Mouse (Mus musculus): Measurements from ENCODE around the gene Actr2. TPM values are rescaled to one million over a fixed set of nuclear protein-coding genes. Genes with fewer than 3 reads are reported as not detected.
"Not testable (repeated sequence)": the region's sequence is repeated elsewhere in the genome, so short reads cannot be mapped to it uniquely, and the experiment has no call there.

Actr2 gene
- polyA plus RNA-seq, 1 experiment from 2014 or later = 78.0 TPM

DNA sequence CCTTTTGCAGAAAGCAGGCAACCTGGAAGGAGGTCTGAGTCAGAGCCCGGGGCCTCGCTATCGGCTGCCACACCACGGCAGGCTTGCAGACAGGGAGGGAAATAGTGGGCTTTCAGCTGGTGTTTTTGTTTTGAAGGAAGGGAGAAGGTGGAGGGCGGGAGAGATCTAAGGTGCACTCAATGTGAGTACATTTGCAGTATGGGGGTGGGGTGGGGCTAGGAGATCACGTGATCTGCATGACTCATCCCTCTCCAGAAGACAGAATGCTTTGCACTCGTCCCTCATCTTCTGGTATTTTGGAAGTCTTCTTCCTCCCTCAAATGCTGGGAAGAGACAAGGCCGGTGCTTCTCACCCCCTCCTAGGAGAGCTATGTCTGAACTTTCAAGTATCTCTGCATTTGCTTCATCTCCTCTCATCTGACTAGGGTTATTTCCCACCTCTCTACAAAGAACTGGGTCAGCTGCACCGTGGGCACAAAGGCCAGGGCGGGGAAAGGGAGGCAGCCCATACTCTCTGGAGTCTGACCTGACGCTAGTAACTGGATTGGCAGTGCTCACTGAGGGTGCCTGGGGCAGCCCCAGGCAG is 77.3 kb downstream of the Actr2 start:
- Histone ChIP-seq H3K4me3 (ENCODE audit: low read depth, low read length) (no peak overlapping the region), H3K27me3 (ENCODE audit: control insufficient read depth, insufficient read depth, low read length) (no peaks in the 10 kb centered on the region), H3K9ac (ENCODE audit: low read length) (no peak overlapping the region), H3K9me3 (ENCODE audit: control insufficient read depth, low read length) (no peaks in the 10 kb centered on the region), H3K4me2 (ENCODE audit: low read depth) (no peak overlapping the region), H3K27ac (ENCODE audit: low read depth, low read length) (no peak overlapping the region), H3K36me3 (ENCODE audit: control insufficient read depth, insufficient read depth, low read length) (no peaks in the 10 kb centered on the region), H3K4me1 (ENCODE audit: control insufficient read depth, insufficient read depth, low read length) (no peaks in the 10 kb centered on the region)
- ATAC-seq (ENCODE audit: insufficient read depth, low FRiP score, low TSS enrichment) = no peak
- WGBS = 59% methylated on average over 11 of the region's 11 CpGs
- no peak for DNase-seq (ENCODE audit: low spot score)

DNA sequence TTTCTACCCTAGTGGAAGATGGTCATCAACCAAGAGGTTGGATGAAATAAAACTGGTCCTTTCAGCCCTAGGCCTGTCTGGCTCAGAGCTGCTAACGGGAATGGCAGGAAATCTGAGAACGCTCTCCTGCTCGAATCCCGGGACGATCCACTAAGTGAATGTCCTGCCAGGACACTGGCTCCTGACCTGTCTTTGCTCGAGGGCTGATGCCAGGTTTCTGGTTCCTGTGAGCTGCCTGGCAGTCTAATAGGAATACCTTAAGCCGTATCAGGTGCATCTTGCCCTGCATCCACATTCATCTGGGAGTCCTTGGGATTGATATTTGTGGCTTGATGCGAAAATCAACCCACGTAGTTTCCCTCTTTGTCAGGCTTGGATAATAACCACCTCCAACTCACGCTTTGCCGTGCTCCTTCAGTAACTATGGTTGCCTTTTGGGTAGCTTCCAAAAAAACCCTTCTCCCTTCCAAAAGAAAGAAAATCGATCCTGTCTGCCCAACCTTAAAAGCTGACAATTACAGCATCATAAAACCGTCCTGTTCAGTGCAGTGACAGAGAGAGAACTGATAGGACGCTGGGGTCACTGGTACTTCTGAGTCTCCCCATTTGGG is 78.3 kb downstream of the Actr2 start:
- H3K4me2 ChIP-seq (ENCODE audit: low read depth) = no peak overlapping the region
- no peaks in the 10 kb centered on the region for H3K4me1 ChIP-seq (ENCODE audit: control insufficient read depth, insufficient read depth, low read length)
- no peak overlapping the region for H3K9ac ChIP-seq (ENCODE audit: low read length)
- no peak overlapping the region for H3K4me3 ChIP-seq (ENCODE audit: low read depth, low read length)
- H3K27me3 ChIP-seq (ENCODE audit: control insufficient read depth, insufficient read depth, low read length) = no peaks in the 10 kb centered on the region
- H3K27ac ChIP-seq (ENCODE audit: low read depth, low read length) = no peak overlapping the region
- no peaks in the 10 kb centered on the region for H3K36me3 ChIP-seq (ENCODE audit: control insufficient read depth, insufficient read depth, low read length)
- 59% methylated on average over 14 of the region's 14 CpGs for WGBS
- ATAC-seq (ENCODE audit: insufficient read depth, low FRiP score, low TSS enrichment) (no peak), DNase-seq (ENCODE audit: low spot score) (no peak)
- H3K9me3 ChIP-seq (ENCODE audit: control insufficient read depth, low read length) = no peaks in the 10 kb centered on the region

- WGBS = 71% methylated on average over 6 of the region's 6 CpGs
Observed at GRCm38 (mm10) chr11:20033541-20034160, 79.1 kb downstream of the Actr2 start.

GRCm38 (mm10) chr11:20031536-20031935 is 81.2 kb downstream of the Actr2 start:
- 43% methylated on average over 8 of the region's 8 CpGs for WGBS
- no peak overlapping the region for H3K4me2 ChIP-seq (ENCODE audit: low read depth)
- H3K9me3 ChIP-seq (ENCODE audit: control insufficient read depth, low read length) = no peaks in the 10 kb centered on the region
- H3K4me3 ChIP-seq (ENCODE audit: low read depth, low read length) = no peak overlapping the region
- H3K4me1 ChIP-seq (ENCODE audit: control insufficient read depth, insufficient read depth, low read length) = no peaks in the 10 kb centered on the region
- ATAC-seq (ENCODE audit: insufficient read depth, low FRiP score, low TSS enrichment) (no peak), DNase-seq (ENCODE audit: low spot score) (peak; percentile 64)
- H3K9ac ChIP-seq (ENCODE audit: low read length) = no peak overlapping the region
- H3K27me3 ChIP-seq (ENCODE audit: control insufficient read depth, insufficient read depth, low read length) = no peaks in the 10 kb centered on the region
- no peaks in the 10 kb centered on the region for H3K36me3 ChIP-seq (ENCODE audit: control insufficient read depth, insufficient read depth, low read length)
- H3K27ac ChIP-seq (ENCODE audit: low read depth, low read length) = no peak overlapping the region

More at GRCm38 (mm10) chr11:20033541-20034160, 79.1 kb downstream of the Actr2 start:
- Histone ChIP-seq H3K4me3 (ENCODE audit: low read depth, low read length) (no peak overlapping the region), H3K9ac (ENCODE audit: low read length) (no peak overlapping the region), H3K27ac (ENCODE audit: low read depth, low read length) (no peak overlapping the region), H3K27me3 (ENCODE audit: control insufficient read depth, insufficient read depth, low read length) (no peaks in the 10 kb centered on the region), H3K9me3 (ENCODE audit: control insufficient read depth, low read length) (no peaks in the 10 kb centered on the region), H3K4me2 (ENCODE audit: low read depth) (no peak overlapping the region), H3K4me1 (ENCODE audit: control insufficient read depth, insufficient read depth, low read length) (no peaks in the 10 kb centered on the region), H3K36me3 (ENCODE audit: control insufficient read depth, insufficient read depth, low read length) (no peaks in the 10 kb centered on the region)
- DNase-seq (ENCODE audit: low spot score) (no peak), ATAC-seq (ENCODE audit: insufficient read depth, low FRiP score, low TSS enrichment) (no peak)

DNA sequence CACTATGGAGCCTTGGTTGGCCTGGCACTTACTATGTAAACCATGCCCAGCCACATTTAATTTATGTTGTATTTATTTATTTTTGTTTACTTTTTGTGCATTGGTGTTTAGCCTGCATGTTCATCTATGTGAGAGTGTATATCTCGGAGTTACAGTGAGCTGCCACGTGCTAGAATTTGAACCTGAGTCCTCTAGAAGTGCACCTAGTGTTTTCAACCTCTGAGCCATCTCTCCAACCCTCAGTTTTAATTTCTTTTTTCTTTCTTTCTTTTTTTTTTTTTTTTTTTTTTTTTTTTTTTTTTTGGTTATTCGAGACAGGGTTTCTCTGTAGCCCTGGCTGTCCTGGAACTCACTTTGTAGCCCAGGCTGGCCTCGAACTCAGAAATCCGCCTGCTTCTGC is 81.7 kb downstream of the Actr2 start:
- not testable (repeated sequence) for DNase-seq (ENCODE audit: low spot score); H3K36me3 ChIP-seq (ENCODE audit: control insufficient read depth, insufficient read depth, low read length); H3K27me3 ChIP-seq (ENCODE audit: control insufficient read depth, insufficient read depth, low read length); H3K4me1 ChIP-seq (ENCODE audit: control insufficient read depth, insufficient read depth, low read length); H3K4me2 ChIP-seq (ENCODE audit: low read depth); H3K9me3 ChIP-seq (ENCODE audit: control insufficient read depth, low read length); H3K9ac ChIP-seq (ENCODE audit: low read length); H3K27ac ChIP-seq (ENCODE audit: low read depth, low read length); ATAC-seq (ENCODE audit: insufficient read depth, low FRiP score, low TSS enrichment); H3K4me3 ChIP-seq (ENCODE audit: low read depth, low read length)
- 93% methylated on average over 5 of the region's 5 CpGs for WGBS

GRCm38 (mm10) chr11:20029014-20029413 is 83.7 kb downstream of the Actr2 start:
- H3K27ac ChIP-seq (ENCODE audit: low read depth, low read length) = no peak overlapping the region
- H3K4me2 ChIP-seq (ENCODE audit: low read depth) = no peak overlapping the region
- no peak overlapping the region for H3K9ac ChIP-seq (ENCODE audit: low read length)
- H3K9me3 ChIP-seq (ENCODE audit: control insufficient read depth, low read length) = no peaks in the 10 kb centered on the region
- no peaks in the 10 kb centered on the region for H3K27me3 ChIP-seq (ENCODE audit: control insufficient read depth, insufficient read depth, low read length)
- H3K4me1 ChIP-seq (ENCODE audit: control insufficient read depth, insufficient read depth, low read length) = no peaks in the 10 kb centered on the region
- H3K36me3 ChIP-seq (ENCODE audit: control insufficient read depth, insufficient read depth, low read length) = no peaks in the 10 kb centered on the region
- ATAC-seq (ENCODE audit: insufficient read depth, low FRiP score, low TSS enrichment) (no peak), DNase-seq (ENCODE audit: low spot score) (no peak)
- H3K4me3 ChIP-seq (ENCODE audit: low read depth, low read length) = no peak overlapping the region
- 94% methylated on average over 4 of the region's 4 CpGs for WGBS

GRCm38 (mm10) chr11:20028396-20028795 is 84.3 kb downstream of the Actr2 start:
- DNase-seq (ENCODE audit: low spot score) = no peak

DNA sequence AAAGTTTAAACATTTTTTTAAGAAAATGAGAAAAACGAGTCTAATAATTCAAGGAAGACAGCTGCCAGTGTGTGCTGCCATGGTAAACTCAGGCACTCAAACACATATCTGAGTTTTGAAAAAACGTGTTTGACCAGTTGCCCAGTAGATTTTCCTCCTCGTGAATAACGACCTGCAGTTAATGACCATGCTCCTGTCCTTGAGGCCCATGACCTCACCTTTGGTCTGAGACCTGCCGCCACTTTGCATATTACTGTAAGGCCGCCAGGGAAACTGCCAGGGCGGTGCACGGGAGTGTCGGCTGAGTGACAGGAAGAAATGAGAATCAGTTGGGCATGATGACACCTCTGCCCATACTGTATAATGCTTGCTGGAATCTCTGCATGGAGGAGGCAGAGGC is 85.0 kb downstream of the Actr2 start:
- no peak overlapping the region for H3K4me3 ChIP-seq (ENCODE audit: low read depth, low read length)
- no peaks in the 10 kb centered on the region for H3K9me3 ChIP-seq (ENCODE audit: control insufficient read depth, low read length)
- no peak overlapping the region for H3K27ac ChIP-seq (ENCODE audit: low read depth, low read length)
- 82% methylated on average over 9 of the region's 9 CpGs for WGBS
- DNase-seq (ENCODE audit: low spot score) (no peak), ATAC-seq (ENCODE audit: insufficient read depth, low FRiP score, low TSS enrichment) (no peak)
- no peak overlapping the region for H3K4me2 ChIP-seq (ENCODE audit: low read depth)
- H3K9ac ChIP-seq (ENCODE audit: low read length) = no peak overlapping the region
- H3K27me3 ChIP-seq (ENCODE audit: control insufficient read depth, insufficient read depth, low read length) = no peaks in the 10 kb centered on the region
- no peaks in the 10 kb centered on the region for H3K36me3 ChIP-seq (ENCODE audit: control insufficient read depth, insufficient read depth, low read length)
- no peaks in the 10 kb centered on the region for H3K4me1 ChIP-seq (ENCODE audit: control insufficient read depth, insufficient read depth, low read length)

More at GRCm38 (mm10) chr11:20028396-20028795, 84.3 kb downstream of the Actr2 start:
- Histone ChIP-seq H3K4me2 (ENCODE audit: low read depth) (no peak overlapping the region), H3K36me3 (ENCODE audit: control insufficient read depth, insufficient read depth, low read length) (no peaks in the 10 kb centered on the region), H3K9ac (ENCODE audit: low read length) (no peak overlapping the region), H3K27me3 (ENCODE audit: control insufficient read depth, insufficient read depth, low read length) (no peaks in the 10 kb centered on the region), H3K9me3 (ENCODE audit: control insufficient read depth, low read length) (no peaks in the 10 kb centered on the region), H3K4me1 (ENCODE audit: control insufficient read depth, insufficient read depth, low read length) (no peaks in the 10 kb centered on the region), H3K27ac (ENCODE audit: low read depth, low read length) (no peak overlapping the region), H3K4me3 (ENCODE audit: low read depth, low read length) (no peak overlapping the region)
- 85% methylated on average over 6 of the region's 6 CpGs for WGBS
- no peak for ATAC-seq (ENCODE audit: insufficient read depth, low FRiP score, low TSS enrichment)

- Histone ChIP-seq H3K9ac (ENCODE audit: low read length) (no peak overlapping the region), H3K4me3 (ENCODE audit: low read depth, low read length) (no peak overlapping the region), H3K27ac (ENCODE audit: low read depth, low read length) (no peak overlapping the region), H3K4me1 (ENCODE audit: control insufficient read depth, insufficient read depth, low read length) (no peaks in the 10 kb centered on the region), H3K27me3 (ENCODE audit: control insufficient read depth, insufficient read depth, low read length) (no peaks in the 10 kb centered on the region), H3K36me3 (ENCODE audit: control insufficient read depth, insufficient read depth, low read length) (peaks cover 7% of the 10 kb centered on the region), H3K9me3 (ENCODE audit: control insufficient read depth, low read length) (peaks cover 7% of the 10 kb centered on the region), H3K4me2 (ENCODE audit: low read depth) (no peak overlapping the region)
- WGBS = 55% methylated on average over 11 of the region's 11 CpGs
- DNase-seq (ENCODE audit: low spot score) (no peak), ATAC-seq (ENCODE audit: insufficient read depth, low FRiP score, low TSS enrichment) (no peak)
Observed at GRCm38 (mm10) chr11:20025899-20026298, 86.8 kb downstream of the Actr2 start.

All from neural tube, embryonic 11.5 days (tissue).